Mouse (Mus musculus) myocyte (in vitro differentiated cells): ENCODE results near the gene Tcp11. TPM values are rescaled to one million over a fixed set of nuclear protein-coding genes. Genes with fewer than 3 reads are reported as not detected.

Experiments
- H3K27me3 ChIP-seq: one replicate; pipeline ENCODE4 v1.6.1; 2011; ENCODE audit not compliant: control insufficient read depth, insufficient read depth, insufficient read length
- H3K36me3 ChIP-seq: one replicate; pipeline ENCODE4 v1.6.1; 2011; ENCODE audit not compliant: control insufficient read depth, insufficient read depth
- H3K4me2 ChIP-seq: one replicate; pipeline ENCODE4 v1.6.1; 2011; ENCODE audit warnings: low read depth, control low read depth
- H3K4me3 ChIP-seq: one replicate; pipeline ENCODE4 v1.5.1; 2011; ENCODE audit warnings: mild to moderate bottlenecking, control low read depth, moderate library complexity
- H3K79me2 ChIP-seq: one replicate; pipeline ENCODE4 v1.6.1; 2011; ENCODE audit not compliant: control insufficient read depth, insufficient read depth
- H3ac ChIP-seq: one replicate; pipeline ENCODE4 v1.6.1; 2011; ENCODE audit not compliant: control insufficient read depth, insufficient read length
- CEBPB ChIP-seq: IDR thresholded peaks from 2 replicates; pipeline ENCODE4 v1.6.1; 2011; ENCODE audit warnings: mild to moderate bottlenecking, moderate library complexity; ENCODE audit not compliant: poor library complexity, insufficient read depth, severe bottlenecking
- E2F4 ChIP-seq: IDR thresholded peaks from one replicate; pipeline ENCODE4 v1.6.1; 2011; ENCODE audit warnings: mild to moderate bottlenecking, control low read depth, moderate library complexity; ENCODE audit not compliant: insufficient read depth
- MAX ChIP-seq: IDR thresholded peaks from one replicate; pipeline ENCODE4 v1.6.1; 2011; ENCODE audit warnings: low read depth, mild to moderate bottlenecking, control low read depth
- MYOD1 ChIP-seq, 3 experiments: IDR thresholded peaks; one replicate each; pipeline ENCODE4 v1.6.1; 2011; ENCODE audit warnings: control low read depth in 2 of 3, low read depth in 2 of 3, mild to moderate bottlenecking in 2 of 3, moderate library complexity in 1 of 3; ENCODE audit not compliant: insufficient read length in 2 of 3, control insufficient read depth in 1 of 3
- MYOG ChIP-seq, 3 experiments: IDR thresholded peaks; one replicate each; pipeline ENCODE4 v1.6.1; 2011; ENCODE audit warnings: control low read depth in 2 of 3, low read depth in 2 of 3, mild to moderate bottlenecking in 2 of 3; ENCODE audit not compliant: insufficient read length in 2 of 3, control insufficient read depth in 1 of 3, insufficient read depth in 1 of 3
- POLR2A ChIP-seq: IDR thresholded peaks from one replicate; pipeline ENCODE4 v1.6.1; 2011; ENCODE audit warnings: low read depth, mild to moderate bottlenecking, control low read depth, moderate library complexity; ENCODE audit not compliant: insufficient read length
- POLR2AphosphoS2 ChIP-seq: IDR thresholded peaks from one replicate; pipeline ENCODE4 v1.6.1; 2011; ENCODE audit warnings: low read depth, control low read depth; ENCODE audit not compliant: insufficient read length
- REST ChIP-seq: IDR thresholded peaks from one replicate; pipeline ENCODE4 v1.6.1; 2011; ENCODE audit warnings: mild to moderate bottlenecking, control low read depth, moderate library complexity; ENCODE audit not compliant: insufficient read depth, insufficient read length
- SRF ChIP-seq: IDR thresholded peaks from one replicate; pipeline ENCODE4 v1.6.1; 2011; ENCODE audit warnings: low read depth; ENCODE audit not compliant: control insufficient read depth, insufficient read length
- TCF12 ChIP-seq: IDR thresholded peaks from one replicate; pipeline ENCODE4 v1.6.1; 2011; ENCODE audit warnings: mild to moderate bottlenecking, control low read depth; ENCODE audit not compliant: poor library complexity, insufficient read depth, severe bottlenecking
- TCF3 ChIP-seq: IDR thresholded peaks from one replicate; pipeline ENCODE4 v1.6.1; 2011; ENCODE audit warnings: low read depth, control low read depth; ENCODE audit not compliant: insufficient read length
- USF1 ChIP-seq: IDR thresholded peaks from one replicate; pipeline ENCODE4 v1.6.1; 2011; ENCODE audit warnings: low read depth, mild to moderate bottlenecking, control low read depth, moderate library complexity
- polyA plus RNA-seq: library from polyadenylated mRNA; unstranded; fragments of >200 nt; fragmentation: generic; extraction: Trizol; gene quantifications from one replicate; pipeline ENCODE4 v1.2.1, GENCODE M21; 2012; ENCODE audit warnings: missing spikeins

The Tcp11 gene
- polyA plus RNA-seq, 1 experiment: not detected

DNA sequence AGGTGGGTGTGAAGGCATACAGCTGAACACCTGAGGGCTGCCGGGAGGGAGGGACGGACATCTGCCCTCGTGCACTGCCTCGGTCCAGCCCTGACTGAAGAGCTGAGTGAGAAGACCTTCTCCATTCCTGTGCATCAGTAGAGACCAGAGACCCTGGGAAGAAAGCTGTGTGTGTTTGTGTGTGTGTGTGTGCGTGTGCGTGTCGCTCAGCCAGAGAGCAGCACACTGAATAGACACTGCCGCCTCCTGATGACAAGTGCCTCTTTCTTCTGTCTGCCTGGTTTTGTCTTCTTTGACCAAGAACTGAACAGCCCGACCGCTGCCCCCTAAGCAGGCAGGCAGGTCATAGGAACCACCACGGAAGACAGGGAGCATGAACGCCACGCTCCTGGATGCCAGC is 39.1 kb downstream of the Tcp11 start:
- H3K36me3 ChIP-seq: no peaks in the 10 kb centered on the region
- H3K4me3 ChIP-seq: no peak overlapping the region
- H3K79me2 ChIP-seq: no peaks in the 10 kb centered on the region
- TF ChIP-seq CEBPB (no peak), MAX (no peak), E2F4 (no peak), MYOD1 (IDR thresholded peaks at IDR 0.05; ENCODE audit: control insufficient read depth in 1 of 3, insufficient read length in 2 of 3, low read depth in 2 of 3) (no peak), USF1 (no peak), REST (no peak), TCF3 (no peak), MYOG (IDR thresholded peaks at IDR 0.05; ENCODE audit: control insufficient read depth in 1 of 3, insufficient read depth in 1 of 3, insufficient read length in 2 of 3, low read depth in 2 of 3) (no peak), POLR2AphosphoS2 (no peak), TCF12 (no peak)
- no peaks in the 10 kb centered on the region for H3K27me3 ChIP-seq
- H3ac ChIP-seq: no peak overlapping the region
- H3K4me2 ChIP-seq: no peak overlapping the region

GRCm38 (mm10) chr17:28040620-28041019 is 39.8 kb downstream of the Tcp11 start:
- TF ChIP-seq CEBPB (no peak), POLR2A (no peak), MAX (no peak), MYOD1 (IDR thresholded peaks at IDR 0.05; ENCODE audit: control insufficient read depth in 1 of 3, insufficient read length in 2 of 3, low read depth in 2 of 3) (peak in 2 of 3 experiments; percentile 51 to 71), POLR2AphosphoS2 (no peak), MYOG (IDR thresholded peaks at IDR 0.05; ENCODE audit: control insufficient read depth in 1 of 3, insufficient read depth in 1 of 3, insufficient read length in 2 of 3, low read depth in 2 of 3) (peak; percentile 24 to 85 (median 43)), E2F4 (no peak), SRF (no peak), REST (no peak)
- Histone ChIP-seq H3K4me2 (no peak overlapping the region), H3K27me3 (no peaks in the 10 kb centered on the region), H3K79me2 (no peaks in the 10 kb centered on the region), H3K4me3 (no peak overlapping the region), H3ac (no peak overlapping the region), H3K36me3 (no peaks in the 10 kb centered on the region)

- H3K79me2 ChIP-seq: no peaks in the 10 kb centered on the region
- no peak overlapping the region for H3K4me3 ChIP-seq
- TF ChIP-seq SRF (no peak), MYOG (IDR thresholded peaks at IDR 0.05; ENCODE audit: control insufficient read depth in 1 of 3, insufficient read depth in 1 of 3, insufficient read length in 2 of 3, low read depth in 2 of 3) (peak; percentile 57 to 97 (median 91)), TCF3 (peak; percentile 98), MYOD1 (IDR thresholded peaks at IDR 0.05; ENCODE audit: control insufficient read depth in 1 of 3, insufficient read length in 2 of 3, low read depth in 2 of 3) (peak; percentile 29 to 97 (median 95)), TCF12 (peak; percentile 73)
- no peaks in the 10 kb centered on the region for H3K27me3 ChIP-seq
- H3K36me3 ChIP-seq: no peaks in the 10 kb centered on the region
- H3ac ChIP-seq: no peak overlapping the region
- no peak overlapping the region for H3K4me2 ChIP-seq
Measured at GRCm38 (mm10) chr17:28036813-28037756, 43.4 kb downstream of the Tcp11 start.

GRCm38 (mm10) chr17:28034986-28035385 is 45.5 kb downstream of the Tcp11 start:
- no peaks in the 10 kb centered on the region for H3K36me3 ChIP-seq
- TF ChIP-seq MYOG (IDR thresholded peaks at IDR 0.05; ENCODE audit: control insufficient read depth in 1 of 3, insufficient read depth in 1 of 3, insufficient read length in 2 of 3, low read depth in 2 of 3) (peak in 1 of 3 experiments; percentile 78), E2F4 (no peak), TCF3 (no peak), MYOD1 (IDR thresholded peaks at IDR 0.05; ENCODE audit: control insufficient read depth in 1 of 3, insufficient read length in 2 of 3, low read depth in 2 of 3) (peak in 2 of 3 experiments; percentile 34 to 44), SRF (no peak)
- no peak overlapping the region for H3K4me3 ChIP-seq
- H3K79me2 ChIP-seq: no peaks in the 10 kb centered on the region
- no peaks in the 10 kb centered on the region for H3K27me3 ChIP-seq
- no peak overlapping the region for H3ac ChIP-seq
- H3K4me2 ChIP-seq: no peak overlapping the region

- Histone ChIP-seq H3ac (no peak overlapping the region), H3K27me3 (no peaks in the 10 kb centered on the region), H3K4me3 (no peak overlapping the region), H3K36me3 (no peaks in the 10 kb centered on the region), H3K4me2 (no peak overlapping the region), H3K79me2 (no peaks in the 10 kb centered on the region)
- TF ChIP-seq MYOD1 (IDR thresholded peaks at IDR 0.05; ENCODE audit: control insufficient read depth in 1 of 3, insufficient read length in 2 of 3, low read depth in 2 of 3) (no peak), E2F4 (no peak), TCF12 (no peak), SRF (no peak), REST (no peak), POLR2A (no peak), CEBPB (no peak), TCF3 (no peak), POLR2AphosphoS2 (no peak), MYOG (IDR thresholded peaks at IDR 0.05; ENCODE audit: control insufficient read depth in 1 of 3, insufficient read depth in 1 of 3, insufficient read length in 2 of 3, low read depth in 2 of 3) (no peak), USF1 (no peak), MAX (no peak)
Measured at GRCm38 (mm10) chr17:28033046-28033580, 47.3 kb downstream of the Tcp11 start.
